Mouse (Mus musculus) retina, postnatal 7 days (tissue): Measurements from ENCODE around the gene Rhox3h.
"Not testable (repeated sequence)": the region's sequence is repeated elsewhere in the genome, so short reads cannot be mapped to it uniquely, and the experiment has no call there.

Source experiments
- DNase-seq: peaks from one replicate; pipeline ENCODE4 v3.0.0-alpha.2; 2012; ENCODE audit warnings: low read depth, low spot score

Rhox3h gene

DNA sequence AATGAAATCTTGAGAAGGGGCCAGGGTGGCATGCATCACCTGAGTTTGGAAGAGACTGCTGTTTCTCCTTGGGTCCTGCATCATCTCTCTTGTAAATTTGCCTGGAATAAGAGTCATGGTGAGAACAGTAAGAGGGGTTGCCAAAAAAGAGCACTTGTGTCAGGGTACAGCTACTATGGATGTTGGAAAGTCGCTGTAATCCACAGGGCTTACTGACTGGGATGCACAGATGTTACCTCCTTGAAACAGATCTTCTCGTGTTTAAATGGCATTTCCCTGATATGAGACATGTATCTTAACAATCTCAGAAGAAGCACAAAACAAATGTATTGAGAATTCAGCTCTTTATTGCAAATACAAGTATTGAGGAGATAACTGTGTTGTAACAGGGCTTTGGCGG is at the start of gene Rhox3h:
Gene Rhox3h, minus strand, starts transcription at position 101 of the 400 bp plus-strand sequence.
- not testable (repeated sequence) for DNase-seq

DNA sequence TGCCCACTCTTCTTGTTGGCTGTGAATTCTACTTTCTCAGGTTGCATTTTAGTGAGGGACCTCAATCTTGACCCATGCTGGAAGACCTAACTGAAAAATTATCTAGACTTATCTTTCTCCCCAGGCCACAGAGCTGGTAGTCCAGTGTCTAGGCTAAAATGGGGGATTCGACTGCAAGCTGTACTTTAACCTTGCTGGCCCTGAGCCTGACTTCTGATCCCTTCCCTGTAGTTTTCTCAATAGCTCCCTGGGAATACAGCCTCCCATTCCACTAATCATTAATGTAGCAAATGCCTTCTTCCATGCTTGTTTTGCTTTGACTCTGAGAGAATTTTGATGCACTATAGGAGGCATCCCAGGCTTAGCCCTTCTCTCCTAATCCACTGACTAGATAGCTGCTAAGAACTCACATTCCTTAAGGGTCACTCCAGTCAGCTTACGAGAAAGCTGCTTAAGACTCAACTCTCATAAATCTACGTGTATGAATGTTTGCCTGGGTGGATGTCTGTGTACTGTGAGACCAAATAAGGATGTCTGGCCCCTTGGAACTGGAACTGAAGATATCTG is 33.3 kb upstream of the Rhox3h start:
- DNase-seq: no peak

DNA sequence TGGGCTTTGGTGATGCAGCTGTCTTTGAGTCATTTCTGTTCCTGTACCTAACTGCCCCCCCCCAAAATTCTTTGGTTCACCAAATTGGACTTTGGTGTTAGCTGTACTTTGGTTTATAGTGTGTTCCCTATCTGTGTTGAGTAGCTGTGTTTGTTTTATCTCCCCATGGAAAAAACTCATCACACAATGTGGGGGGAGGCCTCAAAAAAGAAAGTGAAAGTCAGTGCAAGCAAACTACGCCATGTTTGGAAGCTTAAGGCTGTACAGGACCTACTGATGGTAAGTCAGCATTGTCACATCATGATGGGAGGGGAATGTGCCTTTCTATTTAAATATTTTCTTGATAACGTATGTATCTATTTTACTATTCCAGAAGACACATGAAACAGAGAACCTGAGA is 23.7 kb upstream of the Rhox3h start:
- DNase-seq: no peak

DNA sequence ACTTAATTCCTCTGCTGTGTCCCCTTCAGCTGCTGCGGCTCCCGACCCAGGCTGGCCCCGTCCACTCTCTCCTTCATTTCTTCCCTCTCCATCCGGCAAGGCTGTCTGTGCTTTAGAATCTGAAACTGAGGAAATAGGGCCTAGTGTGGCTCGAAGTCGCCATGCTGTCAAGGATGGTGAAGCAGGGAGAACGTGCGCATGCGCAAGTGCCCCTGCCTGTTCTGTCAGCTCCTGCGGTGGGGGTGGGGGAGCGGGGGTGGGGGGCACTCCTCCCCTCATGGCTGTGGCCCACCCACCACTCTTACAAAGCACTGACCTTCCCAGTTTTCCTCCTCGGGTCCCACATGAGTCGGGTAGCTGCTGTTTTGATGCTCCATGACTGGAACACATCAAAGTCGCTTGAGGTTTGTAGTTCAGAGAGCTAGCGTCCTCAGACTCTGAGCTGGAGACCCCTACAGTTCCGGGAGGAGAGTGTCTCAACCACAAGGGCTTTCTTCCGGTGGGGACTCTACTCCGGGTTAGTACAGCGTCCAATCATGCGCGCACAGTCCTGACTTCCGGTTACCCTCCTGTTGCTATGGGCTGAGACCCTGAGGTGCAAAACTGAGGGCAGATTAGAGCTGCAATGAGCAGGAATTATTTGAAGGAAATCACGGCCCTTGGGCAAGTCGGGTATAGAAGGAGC is 14.6 kb upstream of the Rhox3h start:
- DNase-seq: no peak

DNA sequence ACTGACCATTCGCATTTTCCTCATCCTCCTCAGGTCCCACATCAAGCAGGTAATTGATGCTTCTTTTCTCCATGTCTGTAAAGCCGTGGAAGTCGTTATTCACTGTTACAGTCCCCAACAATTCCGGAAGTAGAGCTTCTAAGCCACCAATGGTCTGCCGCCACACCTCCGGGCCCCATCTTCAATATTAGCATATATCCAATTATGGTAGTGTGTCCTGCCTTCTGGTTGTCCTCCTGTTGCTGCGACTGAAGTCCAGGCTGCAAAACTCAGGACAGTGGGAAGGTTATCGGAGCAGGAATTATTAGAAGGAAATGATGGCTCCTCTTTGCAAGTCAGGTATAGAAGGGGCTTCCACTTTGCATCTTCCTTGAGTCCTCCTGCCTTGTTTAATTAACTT is 4.6 kb upstream of the Rhox3h start, which contains the start of gene Rhox2h:
Gene Rhox2h, minus strand, starts transcription at position 101 of the 400 bp plus-strand sequence.
- not testable (repeated sequence) for DNase-seq

DNA sequence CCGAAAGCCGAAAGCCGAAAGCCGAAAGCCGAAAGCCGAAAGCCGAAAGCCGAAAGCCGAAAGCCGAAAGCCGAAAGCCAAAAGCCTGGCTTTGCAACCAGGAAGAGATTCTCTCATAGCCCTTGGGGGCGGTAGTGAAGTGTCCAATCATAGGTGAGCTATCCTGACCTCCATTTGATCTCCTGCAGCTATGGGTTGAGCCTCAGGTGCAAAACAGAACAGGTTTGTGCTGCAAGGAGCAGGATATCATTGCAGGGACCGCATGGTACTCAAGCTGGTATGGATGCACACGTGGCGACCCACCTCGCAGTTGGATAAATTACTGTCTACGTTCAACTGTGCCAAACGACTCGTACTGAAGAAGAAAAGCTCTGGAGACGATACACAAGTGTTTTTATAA is 17.3 kb downstream of the Rhox3h start, which contains the start of gene Rhox4g:
Gene Rhox4g, minus strand, starts transcription at position 101 of the 400 bp plus-strand sequence.
- DNase-seq: not testable (repeated sequence)

DNA sequence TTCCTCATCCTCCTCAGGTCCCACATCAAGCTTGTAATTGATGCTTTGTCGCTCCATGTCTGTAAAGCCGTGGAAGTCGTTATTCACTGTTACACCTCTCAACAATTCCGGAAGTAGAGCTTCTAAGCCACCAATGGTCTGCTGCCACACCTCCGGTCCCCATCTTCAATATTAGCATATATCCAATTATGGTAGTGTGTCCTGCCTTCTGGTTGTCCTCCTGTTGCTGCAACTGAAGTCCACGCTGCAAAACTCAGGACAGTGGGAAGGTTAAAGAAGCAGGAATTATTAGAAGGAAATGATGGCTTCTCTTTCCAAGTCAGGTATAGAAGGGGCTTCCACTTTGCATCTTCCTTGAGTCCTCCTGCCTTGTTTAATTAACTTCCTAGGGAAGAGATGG is 25.2 kb downstream of the Rhox3h start, which contains the start of gene Rhox2g:
Gene Rhox2g, minus strand, starts transcription at position 101 of the 400 bp plus-strand sequence.
- DNase-seq: not testable (repeated sequence)

DNA sequence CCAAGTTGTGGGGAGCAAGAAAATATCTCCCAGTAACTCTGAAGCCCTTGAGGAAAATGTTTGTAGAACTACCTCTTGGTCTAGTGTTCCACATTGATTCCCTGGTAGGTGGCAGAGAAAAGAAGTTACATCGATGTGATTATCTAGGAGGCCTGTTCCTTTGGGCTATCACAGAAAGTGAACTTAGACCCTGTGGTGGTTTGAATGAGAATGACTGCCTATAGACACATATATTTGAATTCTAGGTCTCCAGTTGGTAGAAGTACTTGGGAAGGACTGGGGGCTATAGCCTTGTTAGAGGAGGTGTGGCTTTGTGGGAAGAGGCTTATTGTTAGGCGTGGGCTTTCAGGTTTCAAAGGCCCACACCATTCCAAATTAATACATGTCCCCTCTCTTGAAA is 40.1 kb downstream of the Rhox3h start, which contains the start of gene Rhox3g:
Gene Rhox3g, minus strand, starts transcription at position 101 of the 400 bp plus-strand sequence.
- not testable (repeated sequence) for DNase-seq
